Mouse (Mus musculus): ENCODE measurements around the gene Nt5c2. TPM values are rescaled to one million over a fixed set of nuclear protein-coding genes. Genes with fewer than 3 reads are reported as not detected.

Gene Nt5c2
- polyA plus RNA-seq, 1 experiment from 2014 or later: 67.1 TPM

Other genes starting within 250 kb of the Nt5c2 start
- 0.11 and 0.12 TPM in 2 replicates for gene Ina, start 455 bp downstream of the Nt5c2 start, polyA plus RNA-seq (2016; fragmentation: Nextera tagmentation; extraction: Ambion mirVana)
- gene Pcgf6, start 35.8 kb upstream of the Nt5c2 start, polyA plus RNA-seq (2016; fragmentation: Nextera tagmentation; extraction: Ambion mirVana): 19.0 and 20.0 TPM in 2 replicates
- gene Taf5, start 52.6 kb upstream of the Nt5c2 start, polyA plus RNA-seq (2016; fragmentation: Nextera tagmentation; extraction: Ambion mirVana): 9.5 and 10.1 TPM in 2 replicates
- gene Usmg5, start 75.5 kb upstream of the Nt5c2 start, polyA plus RNA-seq (2016; fragmentation: Nextera tagmentation; extraction: Ambion mirVana): 984 and 997 TPM in 2 replicates
- 10.9 and 11.7 TPM in 2 replicates for gene Pdcd11, start 75.6 kb upstream of the Nt5c2 start, polyA plus RNA-seq (2016; fragmentation: Nextera tagmentation; extraction: Ambion mirVana)
- gene Calhm2, start 123.1 kb upstream of the Nt5c2 start, polyA plus RNA-seq (2016; fragmentation: Nextera tagmentation; extraction: Ambion mirVana): 1.9 and 2.4 TPM in 2 replicates
- not detected in 2 replicates for gene Calhm1, start 129.1 kb upstream of the Nt5c2 start, polyA plus RNA-seq (2016; fragmentation: Nextera tagmentation; extraction: Ambion mirVana)
- gene Calhm3, start 142.6 kb upstream of the Nt5c2 start, polyA plus RNA-seq (2016; fragmentation: Nextera tagmentation; extraction: Ambion mirVana): not detected in 2 replicates
- gene Neurl1a, start 163.7 kb upstream of the Nt5c2 start, polyA plus RNA-seq (2016; fragmentation: Nextera tagmentation; extraction: Ambion mirVana): 2.2 and 2.6 TPM in 2 replicates

Measured in liver, embryonic 12.5 days (tissue).